Mouse (Mus musculus): ENCODE results near the gene Vangl1. TPM values are rescaled to one million over a fixed set of nuclear protein-coding genes. Genes with fewer than 3 reads are reported as not detected.

The Vangl1 gene
- total RNA-seq, 2 experiments from 2014 or later = 10.8 to 14.2 TPM

DNA sequence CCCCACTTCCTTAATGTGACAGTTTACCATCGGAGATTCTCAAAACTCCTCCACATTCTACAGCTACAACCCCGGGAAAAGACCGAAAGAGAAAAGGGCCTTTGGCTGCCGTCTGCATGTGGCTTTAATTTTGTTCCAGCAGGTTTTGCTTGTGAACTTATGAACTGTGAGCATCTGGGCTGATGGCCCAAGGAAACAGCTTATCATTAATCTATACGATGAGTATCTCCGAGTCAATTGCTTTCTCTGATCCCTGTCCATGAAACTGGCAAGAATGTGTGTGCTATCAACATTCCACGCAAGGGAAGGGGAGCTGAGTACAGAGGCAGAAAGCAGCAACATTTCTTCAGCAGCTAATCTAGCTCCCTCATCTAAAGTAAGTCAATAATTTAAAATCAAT, 54.6 kb downstream of the Vangl1 start:
- DNase-seq = no peak
- intact Hi-C loops (cut with DNase I) = no loop called here

DNA sequence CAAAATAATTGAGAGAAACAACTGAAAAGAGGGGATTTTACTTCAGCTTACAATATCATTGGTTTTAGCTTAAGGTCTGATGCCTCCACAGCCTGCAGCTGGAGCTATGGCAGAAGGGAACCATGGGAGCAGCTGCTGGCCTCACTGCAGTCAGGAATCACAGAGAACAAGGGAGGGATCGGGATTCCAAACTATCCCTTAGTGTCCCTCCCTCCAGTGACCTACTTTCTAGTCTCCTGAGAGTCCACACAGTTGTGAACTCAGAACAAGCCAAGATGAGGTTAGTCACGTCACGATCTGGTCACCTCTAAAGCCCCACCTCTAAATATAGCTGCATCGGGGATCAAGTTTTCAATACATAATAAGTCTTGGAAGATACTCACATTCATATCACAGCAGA, 57.3 kb downstream of the Vangl1 start:
- intact Hi-C loops (cut with DNase I) = no loop called here
- DNase-seq = no peak

DNA sequence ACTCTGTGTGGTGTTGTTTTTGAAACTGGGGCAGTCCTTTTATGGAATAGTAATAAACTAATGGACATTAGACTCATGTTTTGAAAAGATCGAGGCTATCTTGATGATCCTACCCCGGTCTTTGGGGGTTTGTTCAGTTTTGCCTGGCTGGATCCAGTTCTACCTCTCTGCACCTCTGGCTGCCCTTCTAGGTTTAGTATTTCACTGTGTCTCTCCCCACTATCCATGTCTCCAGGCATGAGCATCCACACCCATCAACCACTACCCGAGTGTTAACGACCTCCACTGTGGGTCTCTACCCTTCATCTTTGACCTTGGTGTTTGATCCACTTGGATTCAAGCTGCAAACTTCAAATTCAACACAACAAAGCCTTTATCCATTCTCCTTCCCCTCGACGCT, 58.1 kb downstream of the Vangl1 start:
- intact Hi-C loops (cut with DNase I) = no loop called here

DNA sequence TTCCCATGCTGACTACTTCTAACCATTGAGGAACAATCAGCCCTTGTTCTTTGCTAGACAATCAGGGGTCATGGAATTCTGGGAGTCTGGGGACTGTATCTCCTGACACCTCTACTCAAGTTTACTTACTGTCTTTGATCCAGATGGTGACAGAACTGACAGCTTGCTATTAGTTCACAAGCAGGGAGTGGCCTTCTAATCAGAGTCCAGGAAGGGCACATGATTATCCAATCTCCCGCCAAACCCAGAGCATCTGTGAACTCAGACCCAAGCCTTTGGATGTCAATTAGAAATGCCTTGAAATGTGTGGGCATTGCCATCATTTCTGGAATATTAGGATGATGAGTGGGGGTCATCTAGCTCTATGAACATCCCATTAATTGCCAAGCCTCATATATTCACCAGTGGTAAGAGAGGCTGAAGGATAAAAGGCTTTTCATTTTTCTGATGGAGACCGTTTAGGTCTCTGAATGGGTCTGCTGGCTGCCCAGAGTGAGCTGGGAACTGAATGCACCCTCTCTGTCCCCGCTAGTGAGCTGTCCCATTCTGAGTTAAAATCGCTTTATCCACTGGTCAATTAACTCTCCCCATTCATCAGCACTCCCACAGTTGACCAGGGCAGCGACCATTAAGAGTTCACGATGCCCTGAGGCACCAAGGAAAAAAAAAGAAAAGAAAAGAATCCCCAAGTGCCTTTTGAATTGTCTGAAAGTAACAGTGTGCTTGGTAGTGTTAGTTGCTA, 58.7 kb downstream of the Vangl1 start:
- DNase-seq = no peak
- intact Hi-C loops (cut with DNase I) = no loop called here

More for the DNA sequence above, 58.1 kb downstream of the Vangl1 start:
- no peak for DNase-seq

DNA sequence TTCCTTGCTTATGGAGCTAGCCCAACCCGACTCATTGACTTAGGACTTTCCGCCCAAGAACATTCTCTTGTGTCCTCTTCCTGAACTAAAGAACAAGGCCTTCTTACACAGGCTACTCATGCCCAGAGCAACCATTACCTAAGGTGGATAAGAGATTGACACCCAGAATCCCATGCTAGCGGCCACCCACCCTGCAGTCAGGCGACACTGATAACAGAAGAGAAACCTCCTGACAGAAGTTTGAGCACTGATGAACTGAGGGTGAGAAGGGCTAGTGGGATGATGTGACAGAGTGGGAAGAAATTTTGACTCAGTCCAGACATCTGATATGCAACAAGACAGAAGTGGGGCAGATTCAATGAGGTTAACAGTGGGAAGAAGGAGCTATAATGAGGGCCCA, 60.1 kb downstream of the Vangl1 start:
- intact Hi-C loops (cut with DNase I) = no loop called here
- DNase-seq = no peak

DNA sequence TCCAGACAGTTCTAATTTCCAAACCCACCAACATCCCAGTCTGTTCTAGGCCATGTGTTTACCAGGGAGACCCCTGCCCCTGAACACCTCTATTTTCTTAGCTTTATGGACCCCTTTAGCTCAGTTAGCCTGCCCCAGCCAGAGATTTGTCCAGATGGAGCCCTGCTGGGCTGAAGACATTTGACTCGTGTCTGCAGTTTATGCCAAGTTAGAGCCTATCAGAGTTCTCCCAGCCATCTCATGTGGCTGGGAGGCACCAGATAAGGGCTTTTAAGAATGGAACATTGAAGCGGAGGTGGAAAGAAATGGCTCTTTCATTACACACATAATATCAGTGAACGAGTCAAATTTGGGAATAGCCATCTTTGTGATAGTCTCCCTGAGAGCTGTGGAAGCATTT, 61.0 kb downstream of the Vangl1 start:
- intact Hi-C loops (cut with DNase I) = no loop called here
- no peak for DNase-seq

DNA sequence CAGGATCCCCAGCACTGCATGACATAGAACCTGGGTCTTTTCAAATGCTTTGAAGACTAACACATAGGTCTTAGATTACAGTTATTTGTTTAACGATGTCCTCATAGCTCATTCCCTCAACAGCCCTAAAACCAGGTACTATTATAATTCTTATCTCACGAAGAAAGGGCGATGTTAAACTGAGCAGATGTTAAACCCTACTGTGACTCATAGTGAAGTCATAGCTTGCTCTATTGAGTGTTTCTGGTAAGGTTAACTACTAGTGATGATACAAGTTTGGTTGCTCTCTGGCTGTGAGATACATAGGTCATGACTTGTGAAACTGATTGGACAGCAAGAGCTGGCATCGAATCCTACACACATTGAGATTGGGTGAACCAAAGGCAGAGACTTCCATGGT, 61.5 kb downstream of the Vangl1 start:
- intact Hi-C loops (cut with DNase I) = no loop called here
- DNase-seq = no peak

DNA sequence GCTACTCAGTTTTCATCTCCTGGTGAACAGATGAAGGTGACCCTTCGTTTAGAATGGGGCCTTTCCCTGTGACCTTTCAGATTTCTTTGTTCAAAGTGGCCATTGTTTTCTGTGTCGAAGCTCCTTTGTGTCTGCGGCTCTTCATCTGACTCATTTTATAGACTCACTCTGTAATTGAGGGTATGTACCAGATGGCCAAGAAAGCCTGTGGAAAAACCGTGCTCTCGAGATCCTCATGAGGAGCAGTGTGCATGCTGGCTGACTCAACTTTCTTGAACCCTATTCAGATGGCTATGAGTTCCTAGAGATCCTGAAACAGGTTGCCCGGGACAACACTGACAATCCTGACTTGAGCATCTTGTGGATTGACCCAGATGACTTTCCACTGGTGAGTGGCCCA, 62.6 kb downstream of the Vangl1 start:
- intact Hi-C loops (cut with DNase I) = no loop called here
- DNase-seq = no peak

DNA sequence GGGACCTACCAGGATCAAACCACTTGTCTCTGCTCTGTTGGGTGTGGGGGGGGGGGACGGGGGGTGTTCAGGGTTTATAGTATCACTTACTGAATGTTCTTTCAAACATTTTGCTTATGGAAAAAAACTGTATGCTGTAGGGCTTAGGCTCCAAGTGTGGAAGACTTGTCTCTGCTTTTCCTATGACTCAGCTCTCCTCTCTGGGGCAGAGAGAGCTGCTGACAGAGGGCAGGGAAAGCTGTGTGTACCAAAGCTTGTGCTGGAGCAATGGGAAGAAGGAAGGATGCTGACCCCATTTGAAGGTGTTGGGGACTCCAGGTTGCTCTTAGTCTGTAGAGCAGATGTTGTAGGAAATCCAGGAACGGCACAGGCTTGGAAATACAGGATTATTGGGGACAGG, 63.0 kb downstream of the Vangl1 start:
- intact Hi-C loops (cut with DNase I) = no loop called here

DNA sequence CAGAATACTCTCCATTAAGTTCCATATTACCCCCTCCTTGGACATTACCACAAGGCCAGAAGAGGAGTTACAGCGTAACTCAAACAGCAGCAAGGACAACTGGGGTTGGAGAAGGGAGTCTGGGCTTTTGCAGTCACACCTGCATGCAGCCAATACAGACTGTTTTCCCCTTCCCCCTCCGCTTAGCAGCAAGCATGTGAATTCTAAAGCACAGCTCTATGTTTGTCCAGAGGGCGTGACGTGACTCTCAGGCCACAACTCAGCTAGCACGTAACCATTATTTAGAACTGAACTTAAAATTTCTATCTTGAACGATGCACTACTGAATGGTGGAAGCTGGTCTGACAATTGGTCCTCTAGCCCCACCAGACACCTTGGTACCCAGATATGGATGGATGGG, 63.9 kb downstream of the Vangl1 start:
- intact Hi-C loops (cut with DNase I) = no loop called here
- DNase-seq = no peak

More for the DNA sequence above, 63.0 kb downstream of the Vangl1 start:
- no peak for DNase-seq

DNA sequence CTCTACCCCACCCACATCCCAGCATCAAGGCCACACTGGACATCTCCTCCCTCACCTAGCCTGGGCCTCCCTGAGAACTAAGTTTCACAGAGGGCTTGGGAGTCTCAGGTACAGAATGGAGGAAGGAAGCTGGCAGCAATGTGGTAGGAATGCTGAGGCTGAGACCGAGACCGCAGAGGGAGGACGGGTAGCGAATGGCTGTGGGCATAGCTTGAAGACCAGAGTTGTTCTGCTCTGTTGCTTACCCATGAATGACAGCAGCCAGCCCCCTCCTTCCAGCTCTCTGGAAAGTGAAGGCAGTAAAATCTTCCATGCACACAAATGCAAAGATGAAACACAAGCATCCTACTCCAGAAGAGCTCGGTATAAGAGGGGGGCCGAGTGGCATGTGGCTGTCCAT, 65.6 kb downstream of the Vangl1 start:
- DNase-seq = no peak
- intact Hi-C loops (cut with DNase I) = no loop called here

DNA sequence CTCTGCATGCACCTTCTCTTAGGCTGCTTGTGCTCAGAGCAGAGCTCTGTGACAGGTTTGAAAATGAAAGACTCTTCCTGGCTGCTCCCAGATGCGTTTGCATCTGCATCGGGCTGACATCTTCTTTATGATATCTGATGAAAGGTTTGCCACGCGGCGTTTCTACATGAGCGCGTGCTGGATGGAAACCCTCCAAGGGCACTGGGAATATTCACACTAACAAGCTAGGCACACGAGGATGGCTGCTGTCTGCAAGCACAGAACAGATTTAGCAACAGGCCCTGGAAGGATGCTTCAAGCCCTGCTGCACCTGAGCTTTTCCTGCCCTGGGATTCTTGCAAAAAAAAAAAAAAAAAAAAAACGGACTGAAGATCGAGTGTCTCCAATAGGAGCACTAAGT, 67.3 kb downstream of the Vangl1 start:
- no peak for DNase-seq
- intact Hi-C loops (cut with DNase I) = no loop called here

DNA sequence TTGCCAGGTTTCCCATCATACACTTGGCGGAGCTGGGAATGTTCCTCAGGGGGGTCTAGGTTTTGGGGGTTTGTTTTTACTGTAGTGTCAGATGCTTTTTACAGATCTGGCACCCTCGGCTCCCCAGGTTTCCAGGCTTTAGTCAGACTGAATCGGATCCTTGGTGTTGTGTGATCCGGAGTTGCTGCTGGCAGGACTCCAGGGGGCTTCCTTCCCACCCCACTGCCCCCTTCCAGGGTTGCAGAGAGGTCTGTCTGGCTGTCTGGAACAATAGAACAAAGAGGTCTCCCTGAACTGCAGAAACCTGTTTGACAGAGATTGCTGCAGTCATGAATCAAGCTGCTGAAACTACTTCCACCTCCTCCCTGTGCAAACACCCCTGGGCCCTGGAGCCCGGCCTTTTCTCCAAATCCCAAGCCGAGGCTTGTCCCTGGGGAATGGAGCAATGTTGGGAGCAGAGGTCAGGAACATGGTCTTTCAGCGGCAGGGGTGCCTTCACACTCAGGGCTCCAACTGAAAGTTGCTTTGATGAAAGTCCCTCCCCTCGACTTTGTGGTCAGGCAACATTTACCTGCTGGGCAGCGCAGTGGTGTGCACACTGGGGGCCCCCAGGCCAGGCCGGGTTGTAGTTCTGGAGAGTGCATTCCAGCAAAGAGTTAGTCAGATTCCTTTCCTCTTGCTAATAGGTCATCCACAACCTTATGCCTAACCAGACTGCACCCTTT, 68.9 kb downstream of the Vangl1 start:
- no peak for DNase-seq
- intact Hi-C loops (cut with DNase I) = no loop called here

DNA sequence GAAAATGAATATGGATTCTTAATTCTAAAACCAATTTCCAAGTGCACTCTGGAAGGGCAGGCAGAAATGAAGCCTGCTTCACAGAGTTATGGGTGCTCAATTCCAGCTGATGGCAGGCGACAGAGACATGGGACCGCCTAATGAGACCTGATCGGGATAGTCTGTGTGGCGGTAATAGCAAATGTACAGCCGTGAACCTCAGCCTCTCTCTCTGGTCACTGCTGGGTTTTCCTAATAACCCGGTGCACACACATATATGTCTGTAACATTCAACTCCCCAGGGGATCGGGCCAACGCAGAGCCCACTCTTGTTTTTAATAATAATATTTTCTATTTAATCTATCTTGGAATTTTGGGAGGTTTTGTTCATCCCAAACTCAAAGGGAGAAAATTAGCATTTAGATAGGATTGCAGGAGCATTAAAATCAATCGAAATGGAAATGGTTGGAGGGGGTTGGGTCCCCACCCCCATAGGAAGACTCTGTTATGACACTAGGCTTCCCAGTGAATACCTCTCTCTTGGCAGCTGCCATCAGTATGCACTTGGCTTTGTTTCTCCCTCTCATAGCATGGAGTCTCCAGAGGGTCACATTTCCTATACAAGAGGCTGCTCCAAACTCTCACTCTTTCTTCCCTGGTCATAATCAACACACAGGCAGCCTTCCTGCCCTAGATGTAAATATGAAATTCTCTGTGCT, 72.7 kb downstream of the Vangl1 start:
- DNase-seq = no peak
- intact Hi-C loops (cut with DNase I) = no loop called here

DNA sequence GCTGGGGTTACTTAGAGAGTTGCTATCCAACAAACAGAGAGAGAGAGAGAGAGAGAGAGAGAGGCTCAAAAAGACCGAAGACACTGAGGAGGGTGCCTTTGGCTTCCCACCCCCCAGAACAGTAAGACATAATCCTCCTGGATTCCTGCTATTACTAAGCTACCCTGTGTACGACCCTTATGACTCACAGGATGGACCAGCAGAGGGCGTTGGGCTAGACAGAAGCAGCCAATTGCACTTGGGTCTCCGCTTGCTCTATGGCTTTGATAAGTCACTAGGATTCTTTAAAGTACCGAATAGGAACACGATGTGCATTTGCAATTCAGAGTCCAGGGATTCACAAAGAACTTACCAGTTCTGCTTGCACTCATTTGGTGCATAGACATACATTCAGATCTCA, 74.0 kb downstream of the Vangl1 start:
- intact Hi-C loops (cut with DNase I) = no loop called here
- DNase-seq = no peak

DNA sequence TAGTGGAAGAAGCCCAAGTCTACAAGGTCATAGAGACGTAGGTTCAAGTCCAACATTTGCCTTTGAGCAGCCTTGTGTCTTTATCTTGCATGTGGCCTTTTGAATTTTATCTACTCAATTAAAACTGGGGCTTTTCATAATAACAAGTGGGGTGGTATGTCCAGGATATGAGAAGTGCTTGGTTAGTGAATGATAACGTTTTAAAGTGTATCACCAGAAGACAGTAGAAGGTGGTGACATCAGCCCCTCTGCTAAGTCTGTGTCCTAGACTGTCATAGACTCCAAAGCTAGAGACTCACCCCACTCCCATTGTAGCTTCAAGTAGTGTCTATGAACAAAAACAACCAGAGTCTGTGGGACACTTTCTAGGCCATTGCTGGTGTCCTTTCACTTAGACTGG, 76.3 kb downstream of the Vangl1 start:
- intact Hi-C loops (cut with DNase I) = no loop called here
- no peak for DNase-seq

DNA sequence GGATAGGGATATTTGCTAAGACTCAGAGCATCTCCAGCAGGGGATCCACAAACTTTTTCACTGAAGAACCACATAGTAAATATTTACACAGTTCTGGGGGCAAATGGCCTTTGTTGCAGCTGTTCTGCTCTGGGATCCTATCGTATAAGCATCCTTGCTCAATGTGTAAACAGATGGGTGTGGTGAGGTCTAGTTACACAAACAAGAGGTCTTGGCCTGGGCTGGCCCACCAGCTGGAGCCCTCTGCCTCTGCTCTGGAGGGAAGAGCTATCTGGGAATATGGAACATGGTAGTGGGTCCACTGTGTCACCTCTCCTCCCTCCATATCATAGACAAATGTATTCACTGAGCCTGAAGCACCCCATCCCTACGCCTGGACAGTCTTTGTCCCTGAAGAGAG, 77.4 kb downstream of the Vangl1 start:
- intact Hi-C loops (cut with DNase I) = no loop called here
- no peak for DNase-seq

DNA sequence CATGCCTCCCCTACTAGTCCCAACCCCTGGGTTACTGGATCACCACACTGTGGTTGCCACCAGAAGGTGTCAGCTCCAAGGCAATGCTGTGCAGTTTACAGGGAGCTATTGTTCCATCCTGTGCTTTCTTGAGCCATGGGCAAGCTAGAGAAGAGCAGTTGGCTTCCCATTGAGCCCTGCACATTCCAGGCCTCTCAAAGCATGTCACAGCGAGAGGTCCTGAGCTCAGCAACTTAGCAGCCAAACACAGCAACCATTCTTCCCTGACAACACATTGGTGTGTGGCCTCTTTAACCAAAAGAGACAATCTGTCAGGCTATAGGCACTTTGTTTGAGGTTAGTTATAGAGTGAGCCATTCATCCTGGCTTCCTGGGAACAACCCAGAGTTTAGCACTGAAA, 78.9 kb downstream of the Vangl1 start:
- intact Hi-C loops (cut with DNase I) = no loop called here
- no peak for DNase-seq

DNA sequence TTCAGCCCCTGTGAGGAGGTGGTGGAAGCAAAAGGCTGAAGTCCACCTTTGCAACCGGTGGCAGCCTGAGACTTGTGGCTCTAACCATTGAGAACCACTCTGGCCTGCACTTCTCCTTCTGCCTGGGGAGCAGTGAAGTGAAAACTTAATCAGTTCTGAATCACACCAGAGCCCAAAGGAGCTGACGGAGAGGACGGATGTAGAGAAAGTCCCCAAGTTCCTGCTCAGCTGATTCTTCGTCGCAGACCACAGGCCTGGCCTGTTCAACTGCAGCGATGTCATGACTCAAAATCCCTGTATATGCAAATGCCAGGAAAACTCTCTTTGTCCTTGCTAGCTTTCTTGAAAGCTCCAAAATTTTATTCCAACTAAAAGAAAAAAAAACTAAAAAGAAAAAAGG, 80.8 kb downstream of the Vangl1 start:
- DNase-seq = no peak
- intact Hi-C loops (cut with DNase I) = loop anchor here (5.0 kb wide), 1 partner anchor 41 kb away; no protein-coding TSS in a partner anchor

DNA sequence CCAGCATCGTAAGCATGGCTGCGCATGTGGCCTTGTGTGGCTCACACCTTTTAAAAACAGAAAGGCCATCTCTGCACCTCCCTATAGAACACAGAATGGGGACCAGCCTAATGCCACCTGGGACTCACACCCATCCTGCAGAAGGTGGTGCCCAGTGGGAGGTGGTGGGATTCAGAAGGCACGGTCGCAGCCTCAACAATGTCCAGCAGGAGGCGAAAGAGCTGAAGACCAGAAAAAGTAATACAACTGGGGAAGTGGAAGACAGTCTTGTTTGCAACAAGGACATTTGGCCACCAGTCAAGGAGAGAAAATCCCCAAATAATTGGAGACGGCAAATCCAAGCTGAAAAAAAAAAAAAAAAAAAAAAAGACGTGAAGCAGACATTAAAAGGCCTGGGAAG, 82.4 kb downstream of the Vangl1 start:
- DNase-seq = no peak
- intact Hi-C loops (cut with DNase I) = loop anchor here (5.0 kb wide), 1 partner anchor 40 kb away; no protein-coding TSS in a partner anchor

DNA sequence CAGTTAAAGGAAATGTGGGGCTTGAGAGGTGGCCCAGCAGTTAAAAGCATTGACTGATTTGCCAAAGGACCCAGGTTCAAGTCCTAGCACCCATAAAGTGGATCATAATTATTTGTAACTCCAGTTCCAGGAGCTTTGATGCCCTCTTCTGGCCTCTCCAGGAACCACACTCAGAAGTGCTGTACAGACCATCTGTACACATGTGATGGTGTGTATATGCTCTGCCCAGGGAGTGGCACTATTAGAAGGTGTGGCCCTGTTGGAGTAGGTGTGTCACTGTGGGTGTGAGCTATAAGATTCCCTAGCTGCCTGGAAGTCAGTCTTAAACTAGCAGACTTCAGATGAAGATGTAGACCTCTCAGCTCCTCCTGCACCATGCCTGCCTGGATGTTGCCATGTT, 83.5 kb downstream of the Vangl1 start:
- intact Hi-C loops (cut with DNase I) = loop anchor here (2.0 to 5.0 kb wide), 2 partner anchors 39 to 122 kb away; no protein-coding TSS in a partner anchor
- no peak for DNase-seq

All from heart, postnatal 36 days (tissue).